Mouse (Mus musculus) neural tube, embryonic 14.5 days (tissue): Measurements from ENCODE around the gene Sec1. TPM values are rescaled to one million over a fixed set of nuclear protein-coding genes. Genes with fewer than 3 reads are reported as not detected.
A peak's percentile ranks its signal among the peaks of the same experiment; 100 is the strongest.

Experiments used
- ATAC-seq: fragments of 200-750 bp; cut with Nextera tagmentation; 2 replicates; pipeline ENCODE4 v1.8.0; 2017; ENCODE audit warnings: low read depth, mild to moderate bottlenecking, moderate TSS enrichment, moderate library complexity
- H3K27ac ChIP-seq: fragments of 300-500 bp; sonication (generic); 2 replicates; pipeline ENCODE4 v1.5.1; 2014; ENCODE audit warnings: low read depth, mild to moderate bottlenecking, control low read depth, low read length, moderate library complexity, mixed read lengths
- H3K27me3 ChIP-seq: fragments of 300-500 bp; sonication (generic); 2 replicates; pipeline ENCODE4 v1.6.1; 2014; ENCODE audit warnings: low read length; ENCODE audit not compliant: control insufficient read depth, insufficient read depth
- H3K36me3 ChIP-seq: fragments of 300-500 bp; sonication (generic); 2 replicates; pipeline ENCODE4 v1.6.1; 2014; ENCODE audit warnings: low read length, mixed read lengths; ENCODE audit not compliant: control insufficient read depth, insufficient read depth
- H3K4me1 ChIP-seq: fragments of 300-500 bp; sonication (generic); 2 replicates; pipeline ENCODE4 v1.6.1; 2014; ENCODE audit warnings: low read length; ENCODE audit not compliant: control insufficient read depth, insufficient read depth
- H3K4me2 ChIP-seq: fragments of 300-500 bp; sonication (generic); 2 replicates; pipeline ENCODE4 v1.6.1; 2014; ENCODE audit warnings: mild to moderate bottlenecking, low read depth, low read length, control low read depth
- H3K4me3 ChIP-seq: fragments of 300-500 bp; sonication (generic); 2 replicates; pipeline ENCODE4 v1.5.1; 2014; ENCODE audit warnings: low read depth, low read length, control low read depth, mixed read lengths
- H3K9ac ChIP-seq: fragments of 300-500 bp; sonication (generic); replicated peaks from 2 replicates; pipeline ENCODE4 v1.6.1; 2014; ENCODE audit warnings: low read depth, mild to moderate bottlenecking, control low read depth, low read length, mixed read lengths
- H3K9me3 ChIP-seq: fragments of 300-500 bp; sonication (generic); 2 replicates; pipeline ENCODE4 v1.6.1; 2016; ENCODE audit warnings: low read length; ENCODE audit not compliant: control insufficient read depth
- WGBS: fragments of 180-500 bp; shearing (Covaris S2); extraction: QIAGEN DNeasy Blood & Tissue Kit; methylation state at CpG from one replicate; pipeline ENCODE4 v1.1.7; 2014; 5-methylcytosine and 5-hydroxymethylcytosine counted together
- polyA plus RNA-seq: library from polyadenylated mRNA; unstranded; fragments of >200 nt; fragmentation: Nextera tagmentation; extraction: Ambion mirVana; gene quantifications from 2 replicates; pipeline ENCODE4 v1.2.1, GENCODE M21; 2014

Sec1 gene
- polyA plus RNA-seq, 1 experiment from 2014 or later: 0.13 TPM

DNA sequence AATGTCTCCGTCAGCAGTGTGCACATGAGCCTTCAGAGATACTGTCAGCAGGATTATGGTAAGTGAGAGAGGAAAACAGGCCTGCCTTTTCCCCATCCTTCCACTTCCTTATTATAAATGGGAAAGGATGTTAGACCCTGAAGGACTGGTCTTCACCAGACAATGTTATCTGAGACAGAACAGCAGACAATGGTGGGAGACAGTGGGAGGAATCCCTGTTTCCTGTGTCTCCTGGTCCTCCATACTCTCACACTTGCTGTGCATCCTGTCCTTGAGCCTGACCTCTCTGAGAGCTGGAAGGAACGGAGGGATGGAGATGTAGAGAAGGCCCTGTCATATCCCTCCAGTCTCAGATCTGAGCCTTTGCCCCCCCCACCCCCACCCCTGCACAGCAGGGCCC, 1.8 kb downstream of the Sec1 start:
- Histone ChIP-seq H3K36me3 (no peaks in the 10 kb centered on the region), H3K9me3 (no peaks in the 10 kb centered on the region), H3K27ac (no peak overlapping the region), H3K4me3 (no peak overlapping the region), H3K9ac (no peak overlapping the region), H3K4me1 (no peaks in the 10 kb centered on the region), H3K4me2 (no peak overlapping the region), H3K27me3 (no peaks in the 10 kb centered on the region)
- WGBS: 81% methylated on average over 2 of the region's 2 CpGs
- no peak for ATAC-seq

DNA sequence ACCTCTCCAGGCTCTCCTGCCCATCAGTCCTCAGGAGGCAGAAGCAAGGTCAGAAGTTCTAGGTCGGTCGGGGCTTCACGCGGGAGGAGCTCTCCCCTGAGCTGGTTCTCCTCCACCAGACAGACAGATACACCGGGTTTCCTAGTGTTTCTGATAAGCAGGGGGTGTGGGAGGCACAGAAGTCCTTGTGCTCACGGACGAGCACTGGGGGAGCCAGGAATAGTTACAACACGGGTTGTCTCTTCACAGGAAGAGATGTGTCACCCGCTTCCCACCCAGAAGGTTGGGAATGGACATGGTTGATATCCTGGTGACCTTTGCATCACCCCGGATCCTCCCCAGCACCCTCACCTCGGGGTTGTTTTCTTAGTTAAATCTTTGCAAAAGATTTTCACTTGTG, 4.4 kb downstream of the Sec1 start:
- Histone ChIP-seq H3K4me1 (no peaks in the 10 kb centered on the region), H3K9ac (no peak overlapping the region), H3K4me2 (no peak overlapping the region), H3K27ac (no peak overlapping the region), H3K9me3 (no peaks in the 10 kb centered on the region), H3K4me3 (no peak overlapping the region), H3K27me3 (no peaks in the 10 kb centered on the region), H3K36me3 (no peaks in the 10 kb centered on the region)
- no peak for ATAC-seq
- WGBS: 78% methylated on average over 11 of the region's 11 CpGs

DNA sequence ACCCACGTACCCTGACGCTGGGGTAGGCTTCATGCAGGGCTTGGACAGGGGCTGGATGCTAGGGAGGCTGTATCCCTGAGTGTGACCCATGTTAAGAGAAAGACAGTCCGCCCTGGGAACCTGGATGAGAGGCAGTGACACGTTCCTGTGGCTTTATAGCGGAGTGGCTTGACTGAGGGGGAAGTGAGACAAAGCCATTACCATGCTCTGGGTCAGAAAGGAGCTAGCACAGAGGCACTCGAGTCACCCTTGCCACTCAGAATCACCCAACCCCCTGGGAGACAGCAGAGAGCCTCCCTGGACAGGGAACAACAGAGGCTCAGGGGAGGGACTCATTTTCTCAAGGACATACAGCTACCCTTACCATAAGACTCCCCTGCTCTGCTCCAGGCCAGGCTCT, 5.1 kb downstream of the Sec1 start:
- WGBS: 58% methylated on average over 6 of the region's 6 CpGs
- H3K9ac ChIP-seq: no peak overlapping the region
- no peaks in the 10 kb centered on the region for H3K36me3 ChIP-seq
- no peaks in the 10 kb centered on the region for H3K4me1 ChIP-seq
- no peak overlapping the region for H3K4me3 ChIP-seq
- H3K27ac ChIP-seq: no peak overlapping the region
- no peaks in the 10 kb centered on the region for H3K27me3 ChIP-seq
- H3K9me3 ChIP-seq: no peaks in the 10 kb centered on the region
- ATAC-seq: no peak
- H3K4me2 ChIP-seq: no peak overlapping the region

DNA sequence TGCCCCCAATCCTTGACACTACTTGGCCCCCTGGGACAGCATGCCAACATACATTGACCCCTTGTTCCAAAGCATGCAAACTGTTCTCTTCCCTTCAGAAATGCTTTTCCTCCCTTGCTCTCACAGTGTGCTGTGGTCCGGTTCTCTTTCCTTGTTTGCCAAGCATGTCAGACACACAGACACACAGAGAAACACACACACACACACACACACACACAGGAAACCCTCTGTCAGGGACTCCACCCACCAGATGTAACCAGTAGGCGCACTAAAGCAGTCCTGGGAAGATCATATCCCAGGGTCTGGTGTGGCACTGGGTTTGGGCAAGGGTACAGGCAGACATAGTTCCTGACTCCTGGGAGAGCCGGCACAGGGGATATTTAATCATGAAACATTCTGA, 7.4 kb downstream of the Sec1 start:
- Histone ChIP-seq H3K4me3 (no peak overlapping the region), H3K27ac (no peak overlapping the region), H3K4me1 (no peaks in the 10 kb centered on the region; the same call in 1 of the 2 replicates), H3K4me2 (no peak overlapping the region), H3K9me3 (no peaks in the 10 kb centered on the region), H3K27me3 (no peaks in the 10 kb centered on the region), H3K9ac (no peak overlapping the region), H3K36me3 (no peaks in the 10 kb centered on the region)
- 59% methylated on average over 3 of the region's 3 CpGs for WGBS
- ATAC-seq: no peak

DNA sequence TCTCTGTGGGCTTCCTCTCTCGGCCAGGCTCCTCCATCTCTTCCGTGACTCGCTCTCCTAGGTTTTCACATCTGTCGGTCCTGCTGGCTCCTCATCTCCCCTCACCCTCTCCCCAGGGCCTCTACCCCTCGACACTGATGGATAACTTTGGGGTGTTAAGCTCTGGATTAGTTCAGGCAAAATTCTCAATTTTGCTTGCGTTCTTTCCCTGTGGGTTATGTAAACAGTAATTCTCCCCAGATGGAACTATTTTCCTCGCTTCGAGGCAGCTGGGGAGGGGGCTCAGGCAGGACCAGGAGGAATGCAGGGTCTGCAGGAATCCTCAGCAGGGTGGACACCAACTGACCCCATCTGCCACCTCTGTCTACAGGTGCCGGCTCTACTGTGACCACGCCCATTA, 8.4 kb downstream of the Sec1 start:
- H3K4me2 ChIP-seq: no peak overlapping the region
- H3K4me1 ChIP-seq: no peaks in the 10 kb centered on the region; the same call in 1 of the 2 replicates
- H3K9me3 ChIP-seq: no peaks in the 10 kb centered on the region
- H3K4me3 ChIP-seq: no peak overlapping the region
- 56% methylated on average over 10 of the region's 10 CpGs for WGBS
- ATAC-seq: no peak
- no peak overlapping the region for H3K9ac ChIP-seq
- H3K27me3 ChIP-seq: no peaks in the 10 kb centered on the region
- no peak overlapping the region for H3K27ac ChIP-seq
- no peaks in the 10 kb centered on the region for H3K36me3 ChIP-seq

DNA sequence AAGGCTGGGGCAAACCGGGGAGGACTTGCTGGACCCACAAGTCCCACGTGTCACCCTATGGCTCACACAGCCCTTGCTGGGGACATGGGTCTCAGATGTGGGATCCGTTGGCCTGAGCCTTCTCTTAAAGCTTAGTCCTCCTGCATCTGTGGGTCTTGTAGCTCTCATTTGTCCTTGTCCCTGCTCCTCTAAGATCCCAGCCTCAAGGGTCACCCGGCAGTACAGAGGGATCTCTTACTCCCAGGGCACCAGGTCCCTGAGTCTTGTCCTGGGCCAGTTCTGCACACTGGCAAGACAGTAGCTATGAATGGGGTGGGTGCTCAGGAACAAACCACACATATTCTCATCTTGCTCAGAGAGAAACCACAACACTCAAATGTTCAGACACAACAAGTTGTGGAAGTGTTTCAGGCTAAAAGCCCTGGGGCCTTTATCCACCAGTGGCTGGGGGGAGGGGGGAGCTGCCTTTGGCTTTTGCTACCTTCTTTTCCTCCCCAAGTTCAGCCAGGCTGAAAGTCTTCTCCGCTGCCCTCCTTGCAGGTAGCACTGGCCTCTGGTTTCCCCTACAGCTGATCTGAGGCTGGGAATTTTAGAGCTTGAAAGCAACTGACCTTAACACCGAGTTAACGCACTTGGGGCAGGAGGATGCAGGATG, 10.7 kb downstream of the Sec1 start, which contains the start of gene Ntn5:
Gene Ntn5 (plus strand): TSS at position 627 of the 655 bp plus-strand sequence.
- H3K4me1 ChIP-seq: no peaks in the 10 kb centered on the region; the same call in 1 of the 2 replicates
- H3K4me3 ChIP-seq: no peak within 1 kb of the TSS
- WGBS: 83% methylated on average over 7 of the region's 7 CpGs
- no peaks in the 10 kb centered on the region for H3K36me3 ChIP-seq
- no peaks in the 10 kb centered on the region for H3K9me3 ChIP-seq
- H3K9ac ChIP-seq: no peak within 1 kb of the TSS
- H3K27ac ChIP-seq: no peak within 1 kb of the TSS
- no peaks in the 10 kb centered on the region for H3K27me3 ChIP-seq
- ATAC-seq: no peak
- H3K4me2 ChIP-seq: no peak within 1 kb of the TSS

DNA sequence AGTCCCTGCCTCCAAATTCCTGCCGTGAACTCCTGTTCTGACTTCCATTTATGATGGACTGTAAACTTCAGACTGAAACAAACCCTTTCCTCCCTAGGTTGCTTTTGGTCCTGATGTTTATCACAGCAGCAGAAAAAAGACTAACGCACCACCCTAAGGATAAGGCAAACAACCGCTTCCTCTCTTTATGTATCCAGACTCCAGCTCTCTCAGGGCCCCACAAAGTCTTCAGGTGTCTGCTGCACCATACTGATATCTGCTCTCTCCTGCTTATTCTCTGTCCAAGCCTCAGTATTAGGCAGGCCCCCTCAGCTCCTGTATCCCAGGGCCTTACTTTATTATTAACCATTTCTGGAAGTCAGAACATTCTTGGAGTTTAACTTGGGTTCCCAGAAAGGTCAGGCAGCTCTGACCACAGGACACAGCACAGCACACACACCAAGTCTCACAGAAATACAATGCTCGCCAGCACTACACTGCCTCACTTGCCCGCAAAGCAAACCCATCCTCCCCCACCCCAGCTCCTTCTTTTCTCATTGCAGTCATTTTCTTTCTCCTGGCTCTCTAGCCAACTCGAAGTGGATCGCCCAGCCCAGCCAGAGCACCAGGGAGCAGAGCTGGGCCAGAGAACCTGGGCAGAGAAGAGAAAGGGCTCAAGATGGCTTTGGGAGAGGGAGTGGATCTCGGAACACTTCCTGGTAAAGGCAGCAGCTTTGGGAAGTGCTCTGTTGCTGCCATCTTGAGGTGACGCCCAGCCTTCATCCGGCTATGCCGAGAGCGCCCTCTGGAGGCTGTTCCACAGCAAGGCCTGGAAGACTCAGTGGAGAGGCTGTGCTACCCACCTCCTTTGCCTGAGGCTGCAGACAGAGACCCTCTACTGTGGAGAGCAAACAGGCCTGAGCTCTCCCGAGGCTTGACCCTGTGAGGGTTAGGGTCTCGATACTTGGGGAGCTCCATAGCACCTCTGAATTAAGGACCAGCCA, 11.8 kb downstream of the Sec1 start:
- 30% methylated on average over 14 of the region's 14 CpGs for WGBS
- H3K36me3 ChIP-seq: no peaks in the 10 kb centered on the region
- peak; percentile 64; the same call in 1 of the 2 replicates for ATAC-seq
- no peak overlapping the region for H3K27ac ChIP-seq
- no peak overlapping the region for H3K4me3 ChIP-seq
- no peaks in the 10 kb centered on the region for H3K27me3 ChIP-seq
- H3K9ac ChIP-seq: no peak overlapping the region
- no peaks in the 10 kb centered on the region; the same call in 1 of the 2 replicates for H3K4me1 ChIP-seq
- H3K4me2 ChIP-seq: peak overlapping the region; percentile 23
- H3K9me3 ChIP-seq: no peaks in the 10 kb centered on the region

DNA sequence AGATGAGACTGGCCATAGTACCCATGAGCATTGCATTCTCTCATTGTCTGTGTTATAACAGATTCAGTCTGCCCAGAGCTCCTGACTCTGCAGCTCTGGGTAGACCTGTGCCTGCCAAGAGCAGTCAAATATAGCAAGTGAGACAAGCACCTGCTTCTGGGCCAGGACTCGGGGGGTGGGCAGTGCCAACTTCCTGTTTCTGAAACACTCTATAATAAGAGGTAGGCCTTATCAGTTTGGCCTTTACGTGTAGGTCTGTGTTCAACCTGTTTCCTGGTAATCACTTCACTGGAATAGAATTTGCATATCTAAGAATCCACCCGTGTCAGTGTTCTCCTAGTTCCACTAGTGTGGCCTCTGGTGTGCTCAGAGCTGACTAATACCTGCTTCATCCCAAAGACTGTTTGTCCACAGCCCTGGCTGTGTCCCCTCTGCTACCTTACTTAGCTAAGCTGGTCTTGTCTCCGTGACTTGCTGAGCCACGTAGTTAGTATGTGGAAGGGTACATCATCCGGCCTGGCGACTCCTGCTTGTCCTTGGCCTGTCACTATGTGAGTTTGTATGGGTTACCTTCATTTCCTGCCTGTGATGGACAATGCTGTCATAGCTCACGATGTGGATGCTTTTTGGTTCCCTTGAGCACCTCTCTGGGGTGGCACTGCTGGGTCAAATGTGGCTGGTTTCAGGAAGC, 13.0 kb downstream of the Sec1 start:
- no peak overlapping the region for H3K4me3 ChIP-seq
- no peaks in the 10 kb centered on the region for H3K9me3 ChIP-seq
- no peak overlapping the region for H3K27ac ChIP-seq
- no peaks in the 10 kb centered on the region; the same call in 1 of the 2 replicates for H3K4me1 ChIP-seq
- WGBS: 88% methylated on average over 8 of the region's 8 CpGs
- H3K36me3 ChIP-seq: no peaks in the 10 kb centered on the region
- H3K27me3 ChIP-seq: no peaks in the 10 kb centered on the region
- no peak for ATAC-seq
- no peak overlapping the region for H3K9ac ChIP-seq
- no peak overlapping the region for H3K4me2 ChIP-seq
